Mouse (Mus musculus) heart, embryonic 13.5 days (tissue): ENCODE measurements around the gene Gpc5. TPM values are rescaled to one million over a fixed set of nuclear protein-coding genes. Genes with fewer than 3 reads are reported as not detected.

ENCODE experiments used
- ATAC-seq: fragments of 200-750 bp; cut with Nextera tagmentation; 2 replicates; pipeline ENCODE4 v1.8.0; 2017; ENCODE audit warnings: moderate TSS enrichment; ENCODE audit not compliant: insufficient number of reproducible peaks, low FRiP score, low TSS enrichment; ENCODE audit errors: extremely low read depth
- H3K27ac ChIP-seq: fragments of 300-500 bp; sonication (generic); replicated peaks from 2 replicates; pipeline ENCODE4 v1.5.1; 2015; ENCODE audit warnings: moderate library complexity, mild to moderate bottlenecking, inconsistent platforms
- H3K27me3 ChIP-seq: fragments of 300-500 bp; sonication (generic); replicated peaks from 2 replicates; pipeline ENCODE4 v1.6.1; 2015; ENCODE audit warnings: mild to moderate bottlenecking, inconsistent platforms
- H3K36me3 ChIP-seq: fragments of 300-500 bp; sonication (generic); 2 replicates; pipeline ENCODE4 v1.6.1; 2015; ENCODE audit warnings: mild to moderate bottlenecking, inconsistent platforms
- H3K4me1 ChIP-seq: fragments of 300-500 bp; sonication (generic); 2 replicates; pipeline ENCODE4 v1.6.1; 2015; ENCODE audit warnings: inconsistent platforms
- H3K4me2 ChIP-seq: fragments of 300-500 bp; sonication (generic); 2 replicates; pipeline ENCODE4 v1.6.1; 2015; ENCODE audit warnings: inconsistent platforms, mild to moderate bottlenecking, moderate library complexity
- H3K4me3 ChIP-seq: fragments of 300-500 bp; sonication (generic); 2 replicates; pipeline ENCODE4 v1.5.1; 2015; ENCODE audit warnings: moderate library complexity, mild to moderate bottlenecking, inconsistent platforms
- H3K9ac ChIP-seq: fragments of 300-500 bp; sonication (generic); 2 replicates; pipeline ENCODE4 v1.6.1; 2015; ENCODE audit warnings: inconsistent platforms, mild to moderate bottlenecking, moderate library complexity
- H3K9me3 ChIP-seq: fragments of 300-500 bp; sonication (generic); 2 replicates; pipeline ENCODE4 v1.6.1; 2016; ENCODE audit warnings: inconsistent platforms
- WGBS: fragments of 180-500 bp; shearing (Covaris S2); methylation state at CpG from one replicate; pipeline ENCODE4 v1.1.7; 2015; ENCODE audit warnings: mixed read lengths; 5-methylcytosine and 5-hydroxymethylcytosine counted together
- polyA plus RNA-seq: library from polyadenylated mRNA; unstranded; fragments of >200 nt; fragmentation: Nextera tagmentation; extraction: Ambion mirVana; gene quantifications from 2 replicates; pipeline ENCODE4 v1.2.1, GENCODE M21; 2015

Gene Gpc5
- polyA plus RNA-seq, 1 experiment from 2014 or later = 0.19 TPM

GRCm38 (mm10) chr14:115436617-115437016 lies 344.6 kb downstream of the Gpc5 start:
- H3K27me3 ChIP-seq = no peaks in the 10 kb centered on the region
- no peak overlapping the region for H3K9ac ChIP-seq
- H3K9me3 ChIP-seq = no peaks in the 10 kb centered on the region
- WGBS = 5% methylated on average over 2 of the region's 2 CpGs
- H3K36me3 ChIP-seq = no peaks in the 10 kb centered on the region
- no peak overlapping the region for H3K4me2 ChIP-seq
- ATAC-seq = peak; percentile 72; the same call in 1 of the 2 replicates
- H3K4me3 ChIP-seq = no peak overlapping the region
- H3K27ac ChIP-seq = peak overlapping the region; percentile 83
- H3K4me1 ChIP-seq = peaks cover 22% of the 10 kb centered on the region

GRCm38 (mm10) chr14:115444789-115445770 lies 353.1 kb downstream of the Gpc5 start:
- no peaks in the 10 kb centered on the region for H3K27me3 ChIP-seq
- H3K4me3 ChIP-seq = no peak overlapping the region

GRCm38 (mm10) chr14:115450938-115451337 lies 358.9 kb downstream of the Gpc5 start:
- Histone ChIP-seq H3K27me3 (no peaks in the 10 kb centered on the region), H3K4me3 (no peak overlapping the region), H3K36me3 (no peaks in the 10 kb centered on the region), H3K4me1 (no peaks in the 10 kb centered on the region), H3K4me2 (no peak overlapping the region), H3K9ac (no peak overlapping the region), H3K9me3 (no peaks in the 10 kb centered on the region), H3K27ac (no peak overlapping the region)
- WGBS = 45% methylated on average over 2 of the region's 2 CpGs
- ATAC-seq = no peak

More at GRCm38 (mm10) chr14:115444789-115445770, 353.1 kb downstream of the Gpc5 start:
- Histone ChIP-seq H3K9me3 (no peaks in the 10 kb centered on the region), H3K27ac (no peak overlapping the region), H3K9ac (no peak overlapping the region), H3K4me2 (no peak overlapping the region), H3K36me3 (no peaks in the 10 kb centered on the region), H3K4me1 (no peaks in the 10 kb centered on the region)
- WGBS = 79% methylated on average over 10 of the region's 10 CpGs
- no peak for ATAC-seq

- Histone ChIP-seq H3K9ac (no peak overlapping the region), H3K4me2 (no peak overlapping the region), H3K36me3 (no peaks in the 10 kb centered on the region), H3K27me3 (no peaks in the 10 kb centered on the region), H3K4me1 (0 out of 2 replicates have a peak, but pooled peaks cover 4% of the 10 kb centered on the region), H3K27ac (no peak overlapping the region), H3K4me3 (no peak overlapping the region), H3K9me3 (no peaks in the 10 kb centered on the region)
- no peak for ATAC-seq
- WGBS = 40% methylated on average over 5 of the region's 5 CpGs
These were observed 375.9 kb downstream of the Gpc5 start for GRCm38 (mm10) chr14:115467960-115468359.

GRCm38 (mm10) chr14:115475234-115475633 lies 383.2 kb downstream of the Gpc5 start:
- no peak for ATAC-seq
- Histone ChIP-seq H3K36me3 (no peaks in the 10 kb centered on the region), H3K4me1 (peaks cover 5% of the 10 kb centered on the region), H3K4me3 (no peak overlapping the region), H3K27ac (no peak overlapping the region), H3K27me3 (no peaks in the 10 kb centered on the region), H3K4me2 (no peak overlapping the region), H3K9me3 (no peaks in the 10 kb centered on the region), H3K9ac (no peak overlapping the region)
- WGBS = 46% methylated on average over 4 of the region's 4 CpGs

GRCm38 (mm10) chr14:115477360-115477759 lies 385.3 kb downstream of the Gpc5 start:
- H3K9me3 ChIP-seq = no peaks in the 10 kb centered on the region
- no peaks in the 10 kb centered on the region for H3K27me3 ChIP-seq
- no peaks in the 10 kb centered on the region for H3K36me3 ChIP-seq
- H3K9ac ChIP-seq = no peak overlapping the region
- ATAC-seq = no peak
- no peak overlapping the region for H3K4me3 ChIP-seq
- no peak overlapping the region for H3K27ac ChIP-seq
- peaks cover 5% of the 10 kb centered on the region for H3K4me1 ChIP-seq
- peak overlapping the region; percentile 49 for H3K4me2 ChIP-seq
- WGBS = 35% methylated on average over 14 of the region's 14 CpGs

- no peak for ATAC-seq
These were observed 393.1 kb downstream of the Gpc5 start for GRCm38 (mm10) chr14:115485090-115485489.

GRCm38 (mm10) chr14:115500794-115501193 lies 408.8 kb downstream of the Gpc5 start:
- Histone ChIP-seq H3K4me1 (no peaks in the 10 kb centered on the region), H3K27ac (no peak overlapping the region), H3K27me3 (no peaks in the 10 kb centered on the region), H3K4me3 (no peak overlapping the region), H3K9ac (no peak overlapping the region), H3K9me3 (no peaks in the 10 kb centered on the region), H3K4me2 (no peak overlapping the region), H3K36me3 (no peaks in the 10 kb centered on the region)
- ATAC-seq = no peak
- WGBS = 72% methylated on average over 6 of the region's 6 CpGs

More at GRCm38 (mm10) chr14:115485090-115485489, 393.1 kb downstream of the Gpc5 start:
- H3K27ac ChIP-seq = no peak overlapping the region
- no peak overlapping the region for H3K4me2 ChIP-seq
- no peaks in the 10 kb centered on the region for H3K4me1 ChIP-seq
- no peaks in the 10 kb centered on the region for H3K9me3 ChIP-seq
- no peak overlapping the region for H3K9ac ChIP-seq
- H3K27me3 ChIP-seq = no peaks in the 10 kb centered on the region
- no peak overlapping the region for H3K4me3 ChIP-seq
- no peaks in the 10 kb centered on the region for H3K36me3 ChIP-seq

- Histone ChIP-seq H3K4me1 (no peaks in the 10 kb centered on the region), H3K4me2 (no peak overlapping the region), H3K27ac (no peak overlapping the region), H3K9me3 (no peaks in the 10 kb centered on the region), H3K27me3 (no peaks in the 10 kb centered on the region), H3K9ac (no peak overlapping the region), H3K36me3 (no peaks in the 10 kb centered on the region), H3K4me3 (no peak overlapping the region)
- WGBS = 67% methylated on average over 4 of the region's 4 CpGs
- no peak for ATAC-seq
These were observed 454.7 kb downstream of the Gpc5 start for GRCm38 (mm10) chr14:115546516-115547282.

- no peak for ATAC-seq
- Histone ChIP-seq H3K9ac (no peak overlapping the region), H3K4me2 (no peak overlapping the region), H3K27ac (no peak overlapping the region), H3K36me3 (no peaks in the 10 kb centered on the region), H3K4me1 (no peaks in the 10 kb centered on the region), H3K4me3 (no peak overlapping the region), H3K27me3 (no peaks in the 10 kb centered on the region), H3K9me3 (no peaks in the 10 kb centered on the region)
- 67% methylated on average over 4 of the region's 4 CpGs for WGBS
These were observed 460.0 kb downstream of the Gpc5 start for GRCm38 (mm10) chr14:115551996-115552395.

- Histone ChIP-seq H3K9ac (no peak overlapping the region), H3K27me3 (no peaks in the 10 kb centered on the region), H3K4me3 (no peak overlapping the region), H3K4me1 (no peaks in the 10 kb centered on the region), H3K9me3 (no peaks in the 10 kb centered on the region), H3K4me2 (no peak overlapping the region), H3K27ac (no peak overlapping the region), H3K36me3 (no peaks in the 10 kb centered on the region)
- 63% methylated on average over 3 of the region's 3 CpGs for WGBS
- no peak for ATAC-seq
These were observed 488.6 kb downstream of the Gpc5 start for GRCm38 (mm10) chr14:115580466-115581255.
